Mouse (Mus musculus): ENCODE measurements around the gene Serpina3j.
"Not testable (repeated sequence)": the region's sequence is repeated elsewhere in the genome, so short reads cannot be mapped to it uniquely, and the experiment has no call there.

DNA sequence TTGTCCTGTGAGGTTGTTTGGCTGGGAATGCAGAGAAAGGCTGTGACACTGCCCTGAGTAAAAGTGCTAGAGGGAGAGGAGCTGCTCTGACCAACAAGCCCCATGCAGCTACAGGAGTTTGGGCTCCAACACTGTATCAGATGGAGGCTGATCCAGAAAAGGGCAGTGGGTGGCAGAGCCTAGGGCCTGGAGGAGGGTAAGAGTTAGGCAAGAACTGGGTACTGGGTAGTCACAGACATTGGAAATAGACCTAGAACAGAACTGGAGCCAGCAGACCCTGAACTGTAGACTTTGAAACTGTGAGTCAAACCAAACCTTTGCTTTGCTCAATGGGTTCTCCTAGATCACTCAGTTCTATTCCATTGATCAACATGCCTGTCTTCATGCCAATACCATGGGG is 22.5 kb downstream of the Serpina3j start:
- not testable (repeated sequence) for TF ChIP-seq CTCF (conservative IDR thresholded peaks at IDR 0.05; ENCODE audit: insufficient read depth, insufficient read length, low read depth, low read length); POLR2A (IDR thresholded peaks at IDR 0.05; ENCODE audit: low read depth, low read length)
